ENCODE assay signal across 9 mouse cellular contexts in the genomic region with DNA sequence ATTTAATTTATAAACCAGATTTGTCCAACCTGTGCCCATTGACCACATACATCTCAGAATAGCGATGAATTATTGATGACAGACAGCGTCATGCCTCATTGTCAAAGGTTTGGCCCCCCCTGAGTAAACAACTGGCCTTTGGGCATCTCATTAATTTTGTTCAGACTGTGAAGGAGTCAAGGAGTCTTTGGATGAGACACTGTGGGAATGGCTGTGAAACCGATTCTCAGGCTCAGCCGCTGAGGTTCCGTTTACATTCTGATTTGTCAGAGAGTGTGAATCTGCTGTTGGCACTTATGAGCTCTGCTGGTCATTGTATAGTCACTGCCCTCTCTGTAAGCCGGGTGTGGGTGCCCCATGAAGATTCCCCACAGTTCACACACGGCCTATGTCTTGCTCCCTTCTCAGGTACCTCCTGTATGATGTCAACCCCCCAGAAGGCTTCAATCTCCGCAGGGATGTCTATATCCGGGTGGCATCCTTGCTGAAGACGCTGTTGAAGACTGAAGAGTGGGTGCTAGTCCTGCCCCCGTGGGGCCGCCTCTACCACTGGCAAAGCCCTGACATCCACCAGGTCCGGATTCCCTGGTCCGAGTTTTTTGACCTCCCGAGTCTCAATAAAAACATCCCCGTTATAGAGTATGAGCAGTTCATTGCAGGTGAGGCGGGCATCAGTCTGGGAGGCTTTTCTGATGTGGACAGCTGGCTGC. TPM values are rescaled to one million over a fixed set of nuclear protein-coding genes. Genes with fewer than 3 reads are reported as not detected.
A peak's percentile ranks its signal among the peaks of the same experiment; 100 is the strongest.
DNase-seq lines count a peak whose midpoint lies in the region; ATAC-seq and TF ChIP-seq lines count a peak whose summit lies in the region.
"Had no signal": no experiment of that assay in that cellular context is flagged by ENCODE, and none has a peak within 500 bp of the region (broad histone marks: within the 10 kb centered on the region; RNA-seq: fewer than 3 reads in every experiment).

No protein-coding gene starts in this region.

- TF ChIP-seq CTCF in C2C12 (IDR thresholded peaks at IDR 0.05; ENCODE audit: control insufficient read depth, insufficient read depth, insufficient read length), result no peak
- TF ChIP-seq CTCF in liver, embryonic 14.5 days (IDR thresholded peaks at IDR 0.05; ENCODE audit: low read depth), result no peak

- WGBS in forebrain, embryonic 16.5 days, result 90% methylated on average over 17 of the region's 17 CpGs
- WGBS in liver, embryonic 14.5 days (ENCODE audit: insufficient replicate concordance), result 85% methylated on average over 17 of the region's 17 CpGs

- H3K27ac ChIP-seq in forebrain, embryonic 16.5 days (ENCODE audit: low read length), result no peak overlapping the region
- no peak overlapping the region for H3K27ac ChIP-seq in liver, embryonic 14.5 days

- ATAC-seq in erythroblast, adult 5-6 weeks (replicated peaks; ENCODE audit: low FRiP score, poor library complexity, severe bottlenecking), result no peak
- ATAC-seq in forebrain, embryonic 16.5 days, result no peak
- ATAC-seq in liver, embryonic 14.5 days (ENCODE audit: insufficient read depth), result no peak

- peaks cover 30% of the 10 kb centered on the region for H3K79me2 ChIP-seq in C2C12 (ENCODE audit: control insufficient read depth, insufficient read depth)

- no peaks in the 10 kb centered on the region for H3K9me3 ChIP-seq in erythroblast, embryonic 14.5 days (ENCODE audit: control insufficient read depth, low read length)
- H3K9me3 ChIP-seq in forebrain, embryonic 16.5 days (ENCODE audit: control insufficient read depth, low read length), result no peaks in the 10 kb centered on the region
- H3K9me3 ChIP-seq in liver, embryonic 14.5 days (ENCODE audit: control insufficient read depth, low read length), result no peaks in the 10 kb centered on the region

- H3K36me3 ChIP-seq in erythroblast, embryonic 14.5 days (ENCODE audit: control insufficient read depth), result peaks cover 51% of the 10 kb centered on the region
- H3K36me3 ChIP-seq in C2C12 (ENCODE audit: control insufficient read depth, insufficient read depth), result peaks cover 50% of the 10 kb centered on the region
- peaks cover 13% of the 10 kb centered on the region for H3K36me3 ChIP-seq in forebrain, embryonic 16.5 days (ENCODE audit: control insufficient read depth, insufficient read depth)
- H3K36me3 ChIP-seq in liver, embryonic 14.5 days (replicated peaks; ENCODE audit: control insufficient read depth, insufficient read depth, low read depth), result peaks cover 7% of the 10 kb centered on the region

- peak overlapping the region; percentile 39 for H3ac ChIP-seq in C2C12 (ENCODE audit: control insufficient read depth, insufficient read length, low read depth)

- no peak for DNase-seq in liver, embryonic 14.5 days (ENCODE audit: low read depth in 3 of 3, low spot score in 3 of 3)
- DNase-seq in embryo, embryonic 11 days, result no peak
- no peak for DNase-seq in frontal cortex, postnatal 36 days (ENCODE audit: low spot score in 2 of 2)
- no peak for DNase-seq in gastrocnemius, postnatal 10 days
- DNase-seq: B cell, adult 2 months had no signal

- H3K9ac ChIP-seq in forebrain, embryonic 16.5 days (replicated peaks; ENCODE audit: low read depth, low read length), result no peak overlapping the region
- H3K9ac ChIP-seq in liver, embryonic 14.5 days (replicated peaks), result no peak overlapping the region; the same call in 1 of the 2 replicates

- TF ChIP-seq EP300 in liver, embryonic 14.5 days (IDR thresholded peaks at IDR 0.05; ENCODE audit: low read depth), result no peak

- H3K4me1 ChIP-seq in erythroblast, embryonic 14.5 days (ENCODE audit: control insufficient read depth), result peaks cover 33% of the 10 kb centered on the region
- peaks cover 14% of the 10 kb centered on the region for H3K4me1 ChIP-seq in forebrain, embryonic 16.5 days (replicated peaks; ENCODE audit: control insufficient read depth, insufficient read depth, low read length)
- peaks cover 0 to 5% of the 10 kb centered on the region in 2 experiments; a peak in 3 of 4 replicates for H3K4me1 ChIP-seq in liver, embryonic 14.5 days (replicated peaks; ENCODE audit: control insufficient read depth in 2 of 2, insufficient read depth in 2 of 2, low read length in 1 of 2)

- peak overlapping the region; percentile 90 for H3K4me3 ChIP-seq in erythroblast, embryonic 14.5 days (replicated peaks)
- peak overlapping the region; percentile 99 for H3K4me3 ChIP-seq in C2C12 (ENCODE audit: insufficient read depth, poor library complexity, severe bottlenecking)
- H3K4me3 ChIP-seq in forebrain, embryonic 16.5 days (replicated peaks; ENCODE audit: low read length), result no peak overlapping the region
- H3K4me3 ChIP-seq in liver, embryonic 14.5 days (ENCODE audit: insufficient read depth in 1 of 2, low read depth in 2 of 2, low read length in 2 of 2), result peak overlapping the region; percentile 5 to 99; a peak in 2 of 4 replicates

- H3K79me3 ChIP-seq in C2C12 (ENCODE audit: low read depth), result peaks cover 19% of the 10 kb centered on the region

- peak overlapping the region; percentile 90 for H3K4me2 ChIP-seq in forebrain, embryonic 16.5 days (ENCODE audit: low read length)
- peak overlapping the region; percentile 79 for H3K4me2 ChIP-seq in liver, embryonic 14.5 days (ENCODE audit: low read depth)

- peaks cover 4% of the 10 kb centered on the region for H3K27me3 ChIP-seq in erythroblast, embryonic 14.5 days (ENCODE audit: control insufficient read depth)
- H3K27me3 ChIP-seq in C2C12 (ENCODE audit: control insufficient read depth, insufficient read depth, insufficient read length), result no peaks in the 10 kb centered on the region
- no peaks in the 10 kb centered on the region for H3K27me3 ChIP-seq in forebrain, embryonic 16.5 days (replicated peaks; ENCODE audit: control insufficient read depth, insufficient read depth, low read length)
- no peaks in the 10 kb centered on the region for H3K27me3 ChIP-seq in liver, embryonic 14.5 days (ENCODE audit: control insufficient read depth, insufficient read depth, low read length)

TF ChIP-seq in C2C12, 6 proteins besides CTCF, POLR2A, EP300 and RAD21:
- TF ChIP-seq USF1 (IDR thresholded peaks at IDR 0.05; ENCODE audit: low read depth) (no peak), MAX (IDR thresholded peaks at IDR 0.05) (no peak), FOSL1 (IDR thresholded peaks at IDR 0.05; ENCODE audit: insufficient read depth, low read length, poor library complexity, severe bottlenecking) (no peak), MYOD1 (IDR thresholded peaks at IDR 0.05; ENCODE audit: control insufficient read depth, insufficient read length, low read depth) (no peak), MYOG (IDR thresholded peaks at IDR 0.05; ENCODE audit: control insufficient read depth, extremely low read depth, insufficient read length) (no peak), CEBPB (IDR thresholded peaks at IDR 0.05; ENCODE audit: low read depth) (no peak)

RNA-seq across cellular contexts. Expression of a gene that starts 1.3 kb away (rescaled TPM):
- polyA plus RNA-seq in erythroblast, embryonic 14.5 days (2012), result 5.0 and 5.7 TPM in 2 replicates
- 0.77 and 2.9 TPM in 2 replicates for total RNA-seq in erythroblast, adult 5-6 weeks (2015; ENCODE audit: low replicate concordance)
- 2.0 and 3.4 TPM in 2 replicates for total RNA-seq in erythroblast, adult 5-6 weeks (2017; ENCODE audit: low replicate concordance)
- polyA plus RNA-seq in C2C12 (2012; fragmentation: generic; extraction: Trizol), result 105 TPM
- 47.3 and 50.5 TPM in 2 replicates for polyA plus RNA-seq in forebrain, embryonic 16.5 days (2015; fragmentation: Nextera tagmentation; extraction: Ambion mirVana)
- 12.9 and 14.7 TPM in 2 replicates for polyA plus RNA-seq in liver, embryonic 14.5 days (2012; rRNA removed)
- 17.6 and 18.4 TPM in 2 replicates for polyA plus RNA-seq in liver, embryonic 14.5 days (2014; fragmentation: Nextera tagmentation; extraction: Ambion mirVana)
- 10 to 100 TPM; 37.2 to 45.5 TPM for total RNA-seq in gastrocnemius, postnatal 10 days (2021)
